Mouse (Mus musculus): ENCODE results near the gene Fzd4.

DNA sequence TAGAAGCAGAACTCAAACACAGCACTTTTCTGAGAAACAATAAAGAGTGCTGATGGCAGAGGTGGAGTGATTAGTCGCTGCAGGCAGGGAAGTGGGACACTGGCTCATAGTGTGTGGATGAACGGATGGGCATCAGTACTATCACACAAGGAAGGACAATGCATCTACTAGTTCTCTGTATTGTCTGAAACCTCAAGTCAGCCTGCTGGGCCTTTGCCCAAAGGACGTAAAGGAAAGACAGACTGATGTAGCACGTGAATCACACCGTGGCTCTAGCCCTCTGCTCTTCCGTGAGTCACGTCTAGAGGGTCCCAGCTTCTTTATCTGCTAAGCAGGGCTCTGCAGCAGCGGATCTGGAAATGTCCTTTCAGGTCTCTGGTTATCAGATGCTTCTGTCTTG, 7.8 kb upstream of the Fzd4 start:
- TF ChIP-seq POLR2A (IDR thresholded peaks at IDR 0.05; ENCODE audit: insufficient read depth, low read depth, low read length): no peak
- no peak for TF ChIP-seq CTCF (IDR thresholded peaks at IDR 0.05; ENCODE audit: insufficient read depth, low read depth, low read length)
